Mouse (Mus musculus): ENCODE results near the gene Ftcd. TPM values are rescaled to one million over a fixed set of nuclear protein-coding genes. Genes with fewer than 3 reads are reported as not detected.

Ftcd gene
- 0.04 TPM in 1 of 2 replicates, not detected in the other for polyA plus RNA-seq (2015; fragmentation: Nextera tagmentation; extraction: Ambion mirVana)

- DNase-seq (ENCODE audit: low spot score): no peak
Observed at GRCm38 (mm10) chr10:76575374-76575773, at the start of gene Ftcd. Ftcd (plus strand) TSS chr10:76575648.

- DNase-seq (ENCODE audit: low spot score): no peak
Observed at GRCm38 (mm10) chr10:76530922-76531321, 44.5 kb upstream of the Ftcd start.

GRCm38 (mm10) chr10:76531375-76531774 is 44.1 kb upstream of the Ftcd start, which contains the start of gene Lss:
Lss (plus strand) TSS chr10:76531588.
- peak; percentile 97 for DNase-seq (ENCODE audit: low spot score)

- no peak for DNase-seq (ENCODE audit: low spot score)
Observed at GRCm38 (mm10) chr10:76531828-76532227, 43.6 kb upstream of the Ftcd start.

GRCm38 (mm10) chr10:76535526-76535925 is 39.9 kb upstream of the Ftcd start:
- no peak for DNase-seq (ENCODE audit: low spot score)

- DNase-seq (ENCODE audit: low spot score): no peak
Observed at GRCm38 (mm10) chr10:76537619-76538018, 37.8 kb upstream of the Ftcd start.

- no peak for DNase-seq (ENCODE audit: low spot score)
Observed at GRCm38 (mm10) chr10:76541336-76542085, 33.9 kb upstream of the Ftcd start.

GRCm38 (mm10) chr10:76542636-76543375 is 32.6 kb upstream of the Ftcd start:
- peak; percentile 45 for DNase-seq (ENCODE audit: low spot score)

- no peak for DNase-seq (ENCODE audit: low spot score)
Observed at GRCm38 (mm10) chr10:76546566-76546965, 28.9 kb upstream of the Ftcd start.

GRCm38 (mm10) chr10:76548218-76548617 is 27.2 kb upstream of the Ftcd start:
- no peak for DNase-seq (ENCODE audit: low spot score)

- no peak for DNase-seq (ENCODE audit: low spot score)
Observed at GRCm38 (mm10) chr10:76550458-76550857, 25.0 kb upstream of the Ftcd start.

GRCm38 (mm10) chr10:76551556-76551955 is 23.9 kb upstream of the Ftcd start:
- DNase-seq (ENCODE audit: low spot score): no peak

- no peak for DNase-seq (ENCODE audit: low spot score)
Observed at GRCm38 (mm10) chr10:76554061-76554460, 21.4 kb upstream of the Ftcd start.

GRCm38 (mm10) chr10:76561972-76562371 is 13.5 kb upstream of the Ftcd start, which contains the start of gene Spatc1l:
Spatc1l (plus strand) TSS chr10:76562272.
- no peak for DNase-seq (ENCODE audit: low spot score)

GRCm38 (mm10) chr10:76569996-76570685 is 5.3 kb upstream of the Ftcd start:
- no peak for DNase-seq (ENCODE audit: low spot score)

- DNase-seq (ENCODE audit: low spot score): no peak
Observed at GRCm38 (mm10) chr10:76571070-76571469, 4.4 kb upstream of the Ftcd start.

- DNase-seq (ENCODE audit: low spot score): no peak
Observed at GRCm38 (mm10) chr10:76572151-76572550, 3.3 kb upstream of the Ftcd start.

- no peak for DNase-seq (ENCODE audit: low spot score)
Observed at GRCm38 (mm10) chr10:76576920-76577319, 1.5 kb downstream of the Ftcd start.

- no peak for DNase-seq (ENCODE audit: low spot score)
Observed at GRCm38 (mm10) chr10:76584138-76584537, 8.7 kb downstream of the Ftcd start.

GRCm38 (mm10) chr10:76586190-76586589 is 10.7 kb downstream of the Ftcd start:
- no peak for DNase-seq (ENCODE audit: low spot score)

GRCm38 (mm10) chr10:76590197-76590596 is 14.7 kb downstream of the Ftcd start:
- no peak for DNase-seq (ENCODE audit: low spot score)

- DNase-seq (ENCODE audit: low spot score): no peak
Observed at GRCm38 (mm10) chr10:76596338-76596737, 20.9 kb downstream of the Ftcd start.

Data from thymus, postnatal 0 days (tissue).